Mouse (Mus musculus): ENCODE data around the gene Gm5155. TPM values are rescaled to one million over a fixed set of nuclear protein-coding genes. Genes with fewer than 3 reads are reported as not detected.

Gene Gm5155
- not detected in 2 replicates for polyA plus RNA-seq (2015; fragmentation: Nextera tagmentation; extraction: Ambion mirVana)

GRCm38 (mm10) chr7:17871467-17871866 lies at the start of gene Gm5155:
Gene Gm5155 (plus strand): TSS chr7:17871767.

Other genes starting within 250 kb of the Gm5155 start
- not detected in 2 replicates for gene Ceacam5, start 158.5 kb upstream of the Gm5155 start, polyA plus RNA-seq (2015; fragmentation: Nextera tagmentation; extraction: Ambion mirVana)
- gene Ceacam14, start 59.1 kb upstream of the Gm5155 start, polyA plus RNA-seq (2015; fragmentation: Nextera tagmentation; extraction: Ambion mirVana): not detected in 2 replicates
- not detected in 2 replicates for gene Ceacam11, start 100.4 kb downstream of the Gm5155 start, polyA plus RNA-seq (2015; fragmentation: Nextera tagmentation; extraction: Ambion mirVana)
- not detected in 2 replicates for gene Ceacam13, start 138.1 kb downstream of the Gm5155 start, polyA plus RNA-seq (2015; fragmentation: Nextera tagmentation; extraction: Ambion mirVana)
- not detected in 2 replicates for gene Ceacam12, start 194.2 kb downstream of the Gm5155 start, polyA plus RNA-seq (2015; fragmentation: Nextera tagmentation; extraction: Ambion mirVana)